Comparison of ENCODE assay signal across 20 mouse cellular contexts in genomic region chr3:69283085-69283847, GRCm38 (mm10). TPM values are rescaled to one million over a fixed set of nuclear protein-coding genes. Genes with fewer than 3 reads are reported as not detected.
DNase-seq lines count a peak whose midpoint lies in the region; ATAC-seq and TF ChIP-seq lines count a peak whose summit lies in the region.
"Had no signal": no experiment of that assay in that cellular context is flagged by ENCODE, and none has a peak within 500 bp of the region (broad histone marks: within the 10 kb centered on the region; RNA-seq: fewer than 3 reads in every experiment).

No protein-coding gene starts in this region.

- ATAC-seq in heart, embryonic 11.5 days (replicated peaks; ENCODE audit: insufficient number of reproducible peaks, low FRiP score, low TSS enrichment), result no peak
- no peak for ATAC-seq in liver, postnatal 0 days
- ATAC-seq in liver, embryonic 11.5 days (replicated peaks; ENCODE audit: low FRiP score), result no peak
- ATAC-seq in forebrain, embryonic 14.5 days, result peak; percentile 76; the same call in 1 of the 2 replicates
- ATAC-seq: intestine, postnatal 0 days; Patski had no signal

- H3K36me3 ChIP-seq in heart, embryonic 11.5 days (ENCODE audit: control insufficient read depth, insufficient read depth, low read length), result no peaks in the 10 kb centered on the region
- no peaks in the 10 kb centered on the region for H3K36me3 ChIP-seq in liver, postnatal 0 days (replicated peaks; ENCODE audit: insufficient read depth, low read length)
- H3K36me3 ChIP-seq in liver, embryonic 11.5 days (ENCODE audit: control insufficient read depth, insufficient read depth, low read length), result no peaks in the 10 kb centered on the region
- no peaks in the 10 kb centered on the region for H3K36me3 ChIP-seq in forebrain, embryonic 14.5 days (ENCODE audit: control insufficient read depth, insufficient read depth, low read length)
- H3K36me3 ChIP-seq: embryonic facial prominence, embryonic 12.5 days; heart, embryonic 12.5 days; hindbrain, embryonic 15.5 days; limb, embryonic 12.5 days had no signal

- 74% methylated on average over 7 of the region's 7 CpGs for WGBS in heart, embryonic 11.5 days (ENCODE audit: insufficient replicate concordance)
- 72% methylated on average over 7 of the region's 7 CpGs for WGBS in liver, postnatal 0 days (ENCODE audit: insufficient replicate concordance)
- WGBS in liver, embryonic 11.5 days, result 72% methylated on average over 7 of the region's 7 CpGs
- 16% methylated on average over 7 of the region's 7 CpGs for WGBS in forebrain, embryonic 14.5 days

- no peak for TF ChIP-seq EP300 in liver, postnatal 0 days (IDR thresholded peaks at IDR 0.05; ENCODE audit: low read depth)

- no peak overlapping the region for H3K9ac ChIP-seq in heart, embryonic 11.5 days (ENCODE audit: low read depth, low read length)
- H3K9ac ChIP-seq in liver, postnatal 0 days (replicated peaks), result no peak overlapping the region
- no peak overlapping the region for H3K9ac ChIP-seq in liver, embryonic 11.5 days (ENCODE audit: low read depth, low read length)
- H3K9ac ChIP-seq in forebrain, embryonic 14.5 days (ENCODE audit: low read length), result no peak overlapping the region
- H3K9ac ChIP-seq: embryonic facial prominence, embryonic 12.5 days; heart, embryonic 12.5 days; hindbrain, embryonic 15.5 days; limb, embryonic 12.5 days had no signal

- H3K4me3 ChIP-seq in heart, embryonic 11.5 days (ENCODE audit: low read depth, low read length), result no peak overlapping the region
- no peak overlapping the region for H3K4me3 ChIP-seq in liver, postnatal 0 days (ENCODE audit: low read depth, low read length)
- H3K4me3 ChIP-seq in liver, embryonic 11.5 days (ENCODE audit: low read depth, low read length), result no peak overlapping the region
- H3K4me3 ChIP-seq in forebrain, embryonic 14.5 days (ENCODE audit: low read depth, low read length), result no peak overlapping the region
- H3K4me3 ChIP-seq: embryonic facial prominence, embryonic 12.5 days; heart, embryonic 12.5 days; hindbrain, embryonic 15.5 days; limb, embryonic 12.5 days had no signal

- H3K4me2 ChIP-seq in heart, embryonic 11.5 days, result no peak overlapping the region
- H3K4me2 ChIP-seq in liver, postnatal 0 days (ENCODE audit: low read depth, low read length), result no peak overlapping the region
- H3K4me2 ChIP-seq in liver, embryonic 11.5 days, result no peak overlapping the region
- no peak overlapping the region for H3K4me2 ChIP-seq in forebrain, embryonic 14.5 days (ENCODE audit: low read length)
- H3K4me2 ChIP-seq: embryonic facial prominence, embryonic 12.5 days; heart, embryonic 12.5 days; hindbrain, embryonic 15.5 days; limb, embryonic 12.5 days had no signal

- no peaks in the 10 kb centered on the region for H3K9me3 ChIP-seq in heart, embryonic 11.5 days (replicated peaks; ENCODE audit: control insufficient read depth, low read length)
- H3K9me3 ChIP-seq in liver, postnatal 0 days (ENCODE audit: low read length), result no peaks in the 10 kb centered on the region
- no peaks in the 10 kb centered on the region for H3K9me3 ChIP-seq in liver, embryonic 11.5 days (ENCODE audit: control insufficient read depth, low read length)
- no peaks in the 10 kb centered on the region for H3K9me3 ChIP-seq in forebrain, embryonic 14.5 days (replicated peaks; ENCODE audit: control insufficient read depth, low read length)
- H3K9me3 ChIP-seq: embryonic facial prominence, embryonic 12.5 days; heart, embryonic 12.5 days; hindbrain, embryonic 15.5 days; limb, embryonic 12.5 days had no signal

- no peak overlapping the region for H3K27ac ChIP-seq in heart, embryonic 11.5 days (ENCODE audit: low read depth, low read length)
- peak overlapping the region; percentile 67 for H3K27ac ChIP-seq in liver, postnatal 0 days (ENCODE audit: low read depth)
- H3K27ac ChIP-seq in liver, embryonic 11.5 days (ENCODE audit: low read depth, low read length), result no peak overlapping the region
- H3K27ac ChIP-seq in forebrain, embryonic 14.5 days (ENCODE audit: low read depth, low read length), result no peak overlapping the region
- H3K27ac ChIP-seq: embryonic facial prominence, embryonic 12.5 days; hindbrain, embryonic 15.5 days; limb, embryonic 12.5 days had no signal

- DNase-seq in adrenal gland, postnatal 10 days, result peak; percentile 22
- DNase-seq in adrenal gland, adult 8-10 months, result no peak
- peak; percentile 28 for DNase-seq in heart, adult 11 months
- no peak for DNase-seq in liver, postnatal 0 days
- DNase-seq in liver, embryonic 11.5 days (ENCODE audit: low spot score), result no peak
- DNase-seq in forebrain, embryonic 14.5 days (ENCODE audit: low spot score), result peak; percentile 74
- no peak for DNase-seq in testis, postnatal 10 days (ENCODE audit: low spot score)
- DNase-seq: adrenal gland, postnatal 14 days; cerebellum, adult 2 months; heart, postnatal 14 days; lung, adult 18-20 months; right cerebral cortex, postnatal 14 days; spleen, adult 18-20 months had no signal

- H3K4me1 ChIP-seq in heart, embryonic 11.5 days (ENCODE audit: control insufficient read depth, insufficient read depth, low read length), result no peaks in the 10 kb centered on the region
- H3K4me1 ChIP-seq in liver, postnatal 0 days (ENCODE audit: insufficient read depth), result peaks cover 8% of the 10 kb centered on the region
- H3K4me1 ChIP-seq in liver, embryonic 11.5 days (replicated peaks; ENCODE audit: control insufficient read depth, insufficient read depth, low read length), result no peaks in the 10 kb centered on the region
- peaks cover 14% of the 10 kb centered on the region for H3K4me1 ChIP-seq in forebrain, embryonic 14.5 days (ENCODE audit: control insufficient read depth, insufficient read depth, low read length)
- H3K4me1 ChIP-seq: heart, embryonic 12.5 days; limb, embryonic 12.5 days had no signal

- no peak for TF ChIP-seq CTCF in liver, postnatal 0 days (IDR thresholded peaks at IDR 0.05; ENCODE audit: low read depth)

- no peaks in the 10 kb centered on the region for H3K27me3 ChIP-seq in heart, embryonic 11.5 days (ENCODE audit: control insufficient read depth, insufficient read depth, low read length)
- no peaks in the 10 kb centered on the region for H3K27me3 ChIP-seq in liver, postnatal 0 days (ENCODE audit: insufficient read depth, low read length)
- H3K27me3 ChIP-seq in liver, embryonic 11.5 days (replicated peaks; ENCODE audit: control insufficient read depth, insufficient read depth, low read length), result no peaks in the 10 kb centered on the region
- H3K27me3 ChIP-seq in forebrain, embryonic 14.5 days (replicated peaks; ENCODE audit: control insufficient read depth, insufficient read depth, low read length), result no peaks in the 10 kb centered on the region
- H3K27me3 ChIP-seq: heart, embryonic 12.5 days; hindbrain, embryonic 15.5 days; limb, embryonic 12.5 days had no signal

RNA-seq across cellular contexts. Expression of gene Ppm1l, which starts 33.4 kb away (rescaled TPM):
- 10 to 100 TPM; 11.1 to 13.0 TPM for total RNA-seq in adrenal gland, postnatal 10 days (2021)
- total RNA-seq in adrenal gland, adult 8-10 months (2022), result 10 to 100 TPM; 15.4 to 22.2 (median 19.6) TPM
- 5.6 and 8.8 TPM in 2 replicates for polyA plus RNA-seq in heart, embryonic 11.5 days (2014; fragmentation: Nextera tagmentation; extraction: Ambion mirVana)
- 2.4 and 2.8 TPM in 2 replicates for polyA plus RNA-seq in liver, postnatal 0 days (2015; fragmentation: Nextera tagmentation; extraction: Ambion mirVana)
- polyA plus RNA-seq in liver, embryonic 11.5 days (2014; fragmentation: Nextera tagmentation; extraction: Ambion mirVana), result 8.2 and 8.3 TPM in 2 replicates
- polyA plus RNA-seq in forebrain, embryonic 14.5 days (2014; fragmentation: Nextera tagmentation; extraction: Ambion mirVana), result 16.5 and 20.7 TPM in 2 replicates

Comparison
In these comparisons a context has a peak if more than half of its experiments do, and no peak if none do; other contexts are left out.
1. DNase-seq: peak in adrenal gland, postnatal 10 days (single experiment), heart, adult 11 months (single experiment) and forebrain, embryonic 14.5 days (single experiment); none in adrenal gland, adult 8-10 months (single experiment), liver, postnatal 0 days (single experiment), liver, embryonic 11.5 days (single experiment) and testis, postnatal 10 days (single experiment).